Comparison of ENCODE assay signal across 26 mouse cellular contexts in the genomic region with DNA sequence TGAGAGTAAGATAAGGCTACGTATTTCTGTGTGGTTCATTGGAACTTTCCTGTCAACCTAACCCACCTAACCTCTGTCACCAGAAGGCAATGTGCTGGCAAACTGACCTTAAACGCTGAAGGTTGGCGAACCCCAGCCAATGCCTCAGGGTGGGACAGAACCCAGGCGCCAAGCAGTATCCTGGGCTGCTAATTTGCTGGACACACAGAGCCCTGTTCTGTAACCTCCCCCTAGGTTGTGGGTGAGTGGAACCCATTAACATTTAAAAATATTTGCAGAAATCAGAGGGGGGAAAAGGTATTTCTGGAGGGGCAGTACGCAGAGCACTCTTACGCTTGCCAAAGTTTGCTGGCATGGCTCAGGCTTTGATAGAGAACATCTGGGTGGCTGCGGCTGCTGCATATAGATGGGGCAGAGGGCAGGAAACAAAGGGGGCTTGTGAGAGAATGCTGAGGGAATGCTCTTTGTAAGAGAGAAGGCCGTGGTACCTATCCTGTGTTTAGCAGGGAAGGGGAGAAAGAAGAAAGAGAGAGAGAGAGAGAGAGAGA. TPM values are rescaled to one million over a fixed set of nuclear protein-coding genes. Genes with fewer than 3 reads are reported as not detected.
DNase-seq lines count a peak whose midpoint lies in the region; ATAC-seq lines count a peak whose summit lies in the region.
"Had no signal": no experiment of that assay in that cellular context is flagged by ENCODE, and none has a peak within 500 bp of the region (broad histone marks: within the 10 kb centered on the region; RNA-seq: fewer than 3 reads in every experiment).

No protein-coding gene starts in this region.

- no peaks in the 10 kb centered on the region for H3K36me3 ChIP-seq in heart, embryonic 13.5 days
- no peaks in the 10 kb centered on the region for H3K36me3 ChIP-seq in embryonic facial prominence, embryonic 14.5 days (ENCODE audit: control insufficient read depth, insufficient read depth, low read length)
- no peaks in the 10 kb centered on the region for H3K36me3 ChIP-seq in limb, embryonic 13.5 days
- H3K36me3 ChIP-seq: heart, embryonic 15.5 days; liver, embryonic 15.5 days; midbrain, embryonic 10.5 days; stomach, embryonic 15.5 days had no signal

- DNase-seq in heart, adult 9 months (ENCODE audit: low spot score in 2 of 2) = no peak
- peak; percentile 58 for DNase-seq in embryo, embryonic 11 days
- DNase-seq in embryonic facial prominence, embryonic 14.5 days (ENCODE audit: low spot score) = peak; percentile 89
- no peak for DNase-seq in gastrocnemius, postnatal 36 days
- DNase-seq in urinary bladder, postnatal 14 days (ENCODE audit: low spot score) = no peak
- DNase-seq in ovary, adult 18-20 months (ENCODE audit: low spot score) = no peak
- DNase-seq: adrenal gland, postnatal 10 days; cerebellum, adult 2 months; heart, adult 11 months; heart, postnatal 36 days; kidney, postnatal 25 days; liver; right cerebral cortex, adult 18-20 months had no signal

- no peak for ATAC-seq in heart, embryonic 13.5 days (ENCODE audit: extremely low read depth, insufficient number of reproducible peaks, low FRiP score, low TSS enrichment)
- peak; percentile 91 for ATAC-seq in embryonic facial prominence, embryonic 14.5 days (ENCODE audit: low read depth)
- ATAC-seq in limb, embryonic 13.5 days (ENCODE audit: low FRiP score, low read depth) = peak; percentile 87
- ATAC-seq: forebrain, embryonic 14.5 days; intestine, postnatal 0 days; lung, postnatal 0 days; Patski had no signal

- H3K27ac ChIP-seq in heart, embryonic 13.5 days (replicated peaks) = 0 out of 2 replicates have a peak overlapping the region, but pooled peaks have one; percentile 24
- H3K27ac ChIP-seq in embryonic facial prominence, embryonic 14.5 days (replicated peaks; ENCODE audit: low read depth, low read length) = peak overlapping the region; percentile 77
- H3K27ac ChIP-seq in limb, embryonic 13.5 days = peak overlapping the region; percentile 73
- H3K27ac ChIP-seq: heart, embryonic 15.5 days; layer of hippocampus, adult 2 months; liver, embryonic 15.5 days; macrophage; midbrain, embryonic 10.5 days; stomach, embryonic 15.5 days had no signal

- no peaks in the 10 kb centered on the region for H3K9me3 ChIP-seq in heart, embryonic 13.5 days
- H3K9me3 ChIP-seq in embryonic facial prominence, embryonic 14.5 days (ENCODE audit: control insufficient read depth, low read length) = no peaks in the 10 kb centered on the region
- no peaks in the 10 kb centered on the region for H3K9me3 ChIP-seq in limb, embryonic 13.5 days
- H3K9me3 ChIP-seq: heart, embryonic 15.5 days; liver, embryonic 15.5 days; midbrain, embryonic 10.5 days; stomach, embryonic 15.5 days had no signal

- H3K4me3 ChIP-seq in heart, embryonic 13.5 days = no peak overlapping the region
- H3K4me3 ChIP-seq in embryonic facial prominence, embryonic 14.5 days (ENCODE audit: low read depth, low read length) = no peak overlapping the region
- H3K4me3 ChIP-seq in limb, embryonic 13.5 days = no peak overlapping the region
- H3K4me3 ChIP-seq: erythroblast, embryonic 14.5 days; heart, embryonic 15.5 days; layer of hippocampus, adult 2 months; liver, embryonic 15.5 days; midbrain, embryonic 10.5 days; stomach, embryonic 15.5 days had no signal

- no peak overlapping the region; the same call in 1 of the 2 replicates for H3K9ac ChIP-seq in heart, embryonic 13.5 days
- H3K9ac ChIP-seq in embryonic facial prominence, embryonic 14.5 days (ENCODE audit: low read depth, low read length) = no peak overlapping the region
- no peak overlapping the region for H3K9ac ChIP-seq in limb, embryonic 13.5 days
- H3K9ac ChIP-seq: heart, embryonic 15.5 days; liver, embryonic 15.5 days; stomach, embryonic 15.5 days had no signal

- no peaks in the 10 kb centered on the region for H3K27me3 ChIP-seq in heart, embryonic 13.5 days (replicated peaks)
- no peaks in the 10 kb centered on the region for H3K27me3 ChIP-seq in embryonic facial prominence, embryonic 14.5 days (replicated peaks; ENCODE audit: control insufficient read depth, insufficient read depth, low read length)
- H3K27me3 ChIP-seq in limb, embryonic 13.5 days = no peaks in the 10 kb centered on the region
- H3K27me3 ChIP-seq: heart, embryonic 15.5 days; liver, embryonic 15.5 days; Patski; stomach, embryonic 15.5 days had no signal

- 59% methylated on average over 8 of the region's 8 CpGs for WGBS in heart, embryonic 13.5 days
- WGBS in embryonic facial prominence, embryonic 14.5 days = 38% methylated on average over 8 of the region's 8 CpGs
- 27% methylated on average over 8 of the region's 8 CpGs for WGBS in limb, embryonic 13.5 days

- no peak overlapping the region for H3K4me2 ChIP-seq in heart, embryonic 13.5 days
- 0 out of 2 replicates have a peak overlapping the region, but pooled peaks have one; percentile 18 for H3K4me2 ChIP-seq in embryonic facial prominence, embryonic 14.5 days (ENCODE audit: low read depth, low read length)
- peak overlapping the region; percentile 16; the same call in 1 of the 2 replicates for H3K4me2 ChIP-seq in limb, embryonic 13.5 days (replicated peaks)
- H3K4me2 ChIP-seq: heart, embryonic 15.5 days; liver, embryonic 15.5 days; stomach, embryonic 15.5 days had no signal

- intact Hi-C loops in gastrocnemius, postnatal 36 days (cut with DNase I) = no loop called here

- no peaks in the 10 kb centered on the region for H3K4me1 ChIP-seq in heart, embryonic 13.5 days
- peaks cover 11% of the 10 kb centered on the region; the same call in 1 of the 2 replicates for H3K4me1 ChIP-seq in embryonic facial prominence, embryonic 14.5 days (ENCODE audit: control insufficient read depth, insufficient read depth, low read length)
- peaks cover 25% of the 10 kb centered on the region for H3K4me1 ChIP-seq in limb, embryonic 13.5 days
- H3K4me1 ChIP-seq: heart, embryonic 15.5 days; liver, embryonic 15.5 days; stomach, embryonic 15.5 days had no signal

RNA-seq across cellular contexts. Expression of gene Gorab, which starts 20.1 kb away (rescaled TPM):
- 9.5 and 10.8 TPM in 2 replicates for polyA plus RNA-seq in heart, embryonic 13.5 days (2015; fragmentation: Nextera tagmentation; extraction: Ambion mirVana)
- polyA plus RNA-seq in embryonic facial prominence, embryonic 14.5 days (2014; fragmentation: Nextera tagmentation; extraction: Ambion mirVana) = 25.7 and 28.5 TPM in 2 replicates
- 35.2 and 35.6 TPM in 2 replicates for polyA plus RNA-seq in limb, embryonic 13.5 days (2015; fragmentation: Nextera tagmentation; extraction: Ambion mirVana)
- total RNA-seq in gastrocnemius, postnatal 36 days (2021) = 1 to 10 TPM; 1.9 to 2.4 TPM

Comparison
In these comparisons a context has a peak if more than half of its experiments do, and no peak if none do; other contexts are left out.
1. H3K27ac ChIP-seq: peak in every context shown above with its lines; median percentile 77 in embryonic facial prominence, embryonic 14.5 days; 73 in limb, embryonic 13.5 days; 24 in heart, embryonic 13.5 days.
2. DNase-seq: peak in embryo, embryonic 11 days (single experiment) and embryonic facial prominence, embryonic 14.5 days (single experiment); none in heart, adult 9 months (0 of 2), gastrocnemius, postnatal 36 days (0 of 2), urinary bladder, postnatal 14 days (single experiment) and ovary, adult 18-20 months (single experiment).